18 mouse cellular contexts compared by ENCODE assay signal in genomic region chr7:27609688-27610087, GRCm38 (mm10). TPM values are rescaled to one million over a fixed set of nuclear protein-coding genes. Genes with fewer than 3 reads are reported as not detected.
DNase-seq lines count a peak whose midpoint lies in the region; ATAC-seq lines count a peak whose summit lies in the region.
"Had no signal": no experiment of that assay in that cellular context is flagged by ENCODE, and none has a peak within 500 bp of the region (broad histone marks: within the 10 kb centered on the region; RNA-seq: fewer than 3 reads in every experiment).

No protein-coding gene starts in this region.

- H3K9me3 ChIP-seq in heart, embryonic 11.5 days (replicated peaks; ENCODE audit: control insufficient read depth, low read length): no peaks in the 10 kb centered on the region
- H3K9me3 ChIP-seq in liver, embryonic 12.5 days (replicated peaks): no peaks in the 10 kb centered on the region
- H3K9me3 ChIP-seq: forebrain, embryonic 12.5 days; limb, embryonic 10.5 days; midbrain, embryonic 10.5 days; neural tube, embryonic 15.5 days; stomach, embryonic 15.5 days had no signal

- peaks cover 62% of the 10 kb centered on the region for H3K4me1 ChIP-seq in heart, embryonic 11.5 days (ENCODE audit: control insufficient read depth, insufficient read depth, low read length)
- peaks cover 51% of the 10 kb centered on the region for H3K4me1 ChIP-seq in liver, embryonic 12.5 days

- H3K36me3 ChIP-seq in heart, embryonic 11.5 days (ENCODE audit: control insufficient read depth, insufficient read depth, low read length): peaks cover 4% of the 10 kb centered on the region; the same call in 1 of the 2 replicates
- peaks cover 54% of the 10 kb centered on the region for H3K36me3 ChIP-seq in liver, embryonic 12.5 days

- DNase-seq in heart, adult 11 months: no peak
- no peak for DNase-seq in liver
- peak; percentile 15 for DNase-seq in induced T-regulatory cell, adult 2 months (ENCODE audit: low read depth)
- DNase-seq in ovary, postnatal 36 days (ENCODE audit: low spot score): no peak
- DNase-seq: kidney, adult 2 months; kidney, postnatal 4 days had no signal

- H3K27ac ChIP-seq in heart, embryonic 11.5 days (ENCODE audit: low read depth, low read length): peak overlapping the region; percentile 54
- H3K27ac ChIP-seq in liver, embryonic 12.5 days: 0 out of 2 replicates have a peak overlapping the region, but pooled peaks have one; percentile 16
- H3K27ac ChIP-seq: forebrain, embryonic 12.5 days; hindbrain, postnatal 0 days; limb, embryonic 10.5 days; liver, embryonic 14.5 days; midbrain, embryonic 10.5 days; neural tube, embryonic 15.5 days; stomach, embryonic 15.5 days had no signal

- H3K9ac ChIP-seq in heart, embryonic 11.5 days (ENCODE audit: low read depth, low read length): no peak overlapping the region
- H3K9ac ChIP-seq in liver, embryonic 12.5 days: no peak overlapping the region
- H3K9ac ChIP-seq: forebrain, embryonic 12.5 days; liver, embryonic 14.5 days; neural tube, embryonic 15.5 days; stomach, embryonic 15.5 days had no signal

- H3K4me2 ChIP-seq in heart, embryonic 11.5 days: no peak overlapping the region
- no peak overlapping the region for H3K4me2 ChIP-seq in liver, embryonic 12.5 days
- H3K4me2 ChIP-seq: forebrain, embryonic 12.5 days; neural tube, embryonic 15.5 days; stomach, embryonic 15.5 days had no signal

- no peak for ATAC-seq in heart, embryonic 11.5 days (replicated peaks; ENCODE audit: insufficient number of reproducible peaks, low FRiP score, low TSS enrichment)
- ATAC-seq in liver, embryonic 12.5 days: no peak
- peak; percentile 32 for ATAC-seq in CD4-positive, CD25-positive, alpha-beta regulatory T cell, adult 4 months
- ATAC-seq: hindbrain, postnatal 0 days; lung, postnatal 0 days had no signal

- WGBS in heart, embryonic 11.5 days (ENCODE audit: insufficient replicate concordance): 31% methylated on average over 2 of the region's 2 CpGs
- 73% methylated on average over 2 of the region's 2 CpGs for WGBS in liver, embryonic 12.5 days (ENCODE audit: insufficient replicate concordance)

- H3K27me3 ChIP-seq in heart, embryonic 11.5 days (ENCODE audit: control insufficient read depth, insufficient read depth, low read length): no peaks in the 10 kb centered on the region
- no peaks in the 10 kb centered on the region for H3K27me3 ChIP-seq in liver, embryonic 12.5 days (replicated peaks)
- H3K27me3 ChIP-seq: forebrain, embryonic 12.5 days; neural tube, embryonic 15.5 days; stomach, embryonic 15.5 days had no signal

- H3K4me3 ChIP-seq in heart, embryonic 11.5 days (ENCODE audit: low read depth, low read length): no peak overlapping the region
- H3K4me3 ChIP-seq in liver, embryonic 12.5 days: no peak overlapping the region
- H3K4me3 ChIP-seq: forebrain, embryonic 12.5 days; limb, embryonic 10.5 days; midbrain, embryonic 10.5 days; neural tube, embryonic 15.5 days; stomach, embryonic 15.5 days had no signal

RNA-seq across cellular contexts. Expression of gene Akt2, which starts 18.3 kb away (rescaled TPM):
- polyA plus RNA-seq in heart, embryonic 11.5 days (2014; fragmentation: Nextera tagmentation; extraction: Ambion mirVana): 72.1 and 78.0 TPM in 2 replicates
- 45.0 and 45.2 TPM in 2 replicates for polyA plus RNA-seq in liver, embryonic 12.5 days (2016; fragmentation: Nextera tagmentation; extraction: Ambion mirVana)
- polyA plus RNA-seq in CD4-positive, CD25-positive, alpha-beta regulatory T cell, adult 4 months (2017; shearing (Covaris generic)): 10 to 100 TPM; 39.2 to 57.3 TPM

RNA-seq across cellular contexts. Expression of gene Ttc9b, which starts 44.0 kb away (rescaled TPM):
- not detected in 2 replicates for polyA plus RNA-seq in heart, embryonic 11.5 days (2014; fragmentation: Nextera tagmentation; extraction: Ambion mirVana)
- not detected in 2 replicates for polyA plus RNA-seq in liver, embryonic 12.5 days (2016; fragmentation: Nextera tagmentation; extraction: Ambion mirVana)
- not detected for polyA plus RNA-seq in CD4-positive, CD25-positive, alpha-beta regulatory T cell, adult 4 months (2017; shearing (Covaris generic))
- polyA plus RNA-seq: gonadal fat pad, adult 2 months; kidney, adult 2 months; liver, embryonic 14.5 days; lung, postnatal 0 days had no signal

RNA-seq across cellular contexts. Expression of gene 2310022A10Rik, which starts 56.7 kb away (rescaled TPM):
- 22.5 and 29.3 TPM in 2 replicates for polyA plus RNA-seq in heart, embryonic 11.5 days (2014; fragmentation: Nextera tagmentation; extraction: Ambion mirVana)
- 26.3 and 27.5 TPM in 2 replicates for polyA plus RNA-seq in liver, embryonic 12.5 days (2016; fragmentation: Nextera tagmentation; extraction: Ambion mirVana)
- 10 to 100 TPM; 15.0 to 25.3 TPM for polyA plus RNA-seq in CD4-positive, CD25-positive, alpha-beta regulatory T cell, adult 4 months (2017; shearing (Covaris generic))

RNA-seq across cellular contexts. Expression of gene Pld3, which starts 56.7 kb away (rescaled TPM):
- polyA plus RNA-seq in heart, embryonic 11.5 days (2014; fragmentation: Nextera tagmentation; extraction: Ambion mirVana): 59.5 and 64.2 TPM in 2 replicates
- 46.6 and 49.1 TPM in 2 replicates for polyA plus RNA-seq in liver, embryonic 12.5 days (2016; fragmentation: Nextera tagmentation; extraction: Ambion mirVana)
- polyA plus RNA-seq in CD4-positive, CD25-positive, alpha-beta regulatory T cell, adult 4 months (2017; shearing (Covaris generic)): 100 to 1,000 TPM; 191 to 306 TPM
